Mouse (Mus musculus) heart, embryonic 12.5 days (tissue): ENCODE measurements around the gene 9430097D07Rik. TPM values are rescaled to one million over a fixed set of nuclear protein-coding genes. Genes with fewer than 3 reads are reported as not detected.

Experiments used
- ATAC-seq: fragments of 200-750 bp; cut with Nextera tagmentation; 2 replicates; pipeline ENCODE4 v1.8.0; 2017; ENCODE audit warnings: moderate TSS enrichment, moderate library complexity; ENCODE audit not compliant: insufficient number of reproducible peaks, low FRiP score
- H3K27ac ChIP-seq: fragments of 300-500 bp; sonication (generic); 2 replicates; pipeline ENCODE4 v1.5.1; 2016; ENCODE audit warnings: mild to moderate bottlenecking, moderate library complexity; ENCODE audit not compliant: poor library complexity, severe bottlenecking
- H3K27me3 ChIP-seq: fragments of 300-500 bp; sonication (generic); replicated peaks from 2 replicates; pipeline ENCODE4 v1.6.1; 2016; ENCODE audit warnings: mild to moderate bottlenecking, moderate library complexity
- H3K36me3 ChIP-seq: fragments of 300-500 bp; sonication (generic); 2 replicates; pipeline ENCODE4 v1.6.1; 2016; ENCODE audit warnings: mild to moderate bottlenecking, moderate library complexity
- H3K4me1 ChIP-seq: fragments of 300-500 bp; sonication (generic); replicated peaks from 2 replicates; pipeline ENCODE4 v1.6.1; 2016; ENCODE audit warnings: mild to moderate bottlenecking
- H3K4me2 ChIP-seq: fragments of 300-500 bp; sonication (generic); 2 replicates; pipeline ENCODE4 v1.6.1; 2016; ENCODE audit warnings: mild to moderate bottlenecking, moderate library complexity
- H3K4me3 ChIP-seq: fragments of 300-500 bp; sonication (generic); 2 replicates; pipeline ENCODE4 v1.5.1; 2016; ENCODE audit warnings: mild to moderate bottlenecking
- H3K9ac ChIP-seq: fragments of 300-500 bp; sonication (generic); 2 replicates; pipeline ENCODE4 v1.6.1; 2016; ENCODE audit warnings: mild to moderate bottlenecking, moderate library complexity
- H3K9me3 ChIP-seq: fragments of 300-500 bp; sonication (generic); replicated peaks from 2 replicates; pipeline ENCODE4 v1.6.1; 2016; ENCODE audit warnings: mild to moderate bottlenecking, moderate library complexity
- WGBS: fragments of 180-500 bp; shearing (Covaris S2); methylation state at CpG from one replicate; pipeline ENCODE4 v1.1.7; 2016; 5-methylcytosine and 5-hydroxymethylcytosine counted together
- polyA plus RNA-seq: library from polyadenylated mRNA; unstranded; fragments of >200 nt; fragmentation: Nextera tagmentation; extraction: Ambion mirVana; gene quantifications from 2 replicates; pipeline ENCODE4 v1.2.1, GENCODE M21; 2016

Gene 9430097D07Rik
- polyA plus RNA-seq, 1 experiment from 2014 or later, result 0.18 TPM

GRCm38 (mm10) chr2:32596725-32597124 is 21.2 kb upstream of the 9430097D07Rik start:
- Histone ChIP-seq H3K4me2 (no peak overlapping the region), H3K4me3 (no peak overlapping the region), H3K9ac (no peak overlapping the region), H3K4me1 (peaks cover 6% of the 10 kb centered on the region), H3K9me3 (no peaks in the 10 kb centered on the region), H3K27me3 (no peaks in the 10 kb centered on the region), H3K36me3 (peaks cover 70% of the 10 kb centered on the region), H3K27ac (no peak overlapping the region)
- 91% methylated on average over 13 of the region's 13 CpGs for WGBS
- no peak for ATAC-seq

DNA sequence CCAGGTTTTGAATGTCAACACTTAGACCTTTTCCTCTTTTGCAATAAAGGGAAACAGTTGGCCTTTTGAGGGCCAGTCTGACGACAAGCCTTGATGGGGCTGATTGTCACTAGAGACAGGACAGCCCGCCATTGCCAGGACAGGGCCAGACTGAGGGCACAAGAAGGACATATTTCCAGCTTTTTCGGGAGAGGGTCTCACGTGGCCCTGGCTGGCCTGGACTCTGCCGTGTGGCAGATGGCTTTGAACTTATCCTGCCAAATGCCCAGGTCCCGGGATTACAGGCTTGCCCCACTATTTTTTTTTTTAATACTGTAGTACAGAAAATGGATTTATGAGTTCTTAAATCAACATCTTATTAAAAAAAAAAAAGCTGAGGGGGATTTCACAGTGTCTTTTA is 15.8 kb upstream of the 9430097D07Rik start:
- Histone ChIP-seq H3K36me3 (peaks cover 57% of the 10 kb centered on the region), H3K9ac (no peak overlapping the region), H3K4me2 (no peak overlapping the region), H3K9me3 (no peaks in the 10 kb centered on the region), H3K4me1 (peaks cover 38% of the 10 kb centered on the region), H3K27me3 (no peaks in the 10 kb centered on the region), H3K27ac (no peak overlapping the region), H3K4me3 (no peak overlapping the region)
- WGBS, result 70% methylated on average over 6 of the region's 6 CpGs
- no peak for ATAC-seq

DNA sequence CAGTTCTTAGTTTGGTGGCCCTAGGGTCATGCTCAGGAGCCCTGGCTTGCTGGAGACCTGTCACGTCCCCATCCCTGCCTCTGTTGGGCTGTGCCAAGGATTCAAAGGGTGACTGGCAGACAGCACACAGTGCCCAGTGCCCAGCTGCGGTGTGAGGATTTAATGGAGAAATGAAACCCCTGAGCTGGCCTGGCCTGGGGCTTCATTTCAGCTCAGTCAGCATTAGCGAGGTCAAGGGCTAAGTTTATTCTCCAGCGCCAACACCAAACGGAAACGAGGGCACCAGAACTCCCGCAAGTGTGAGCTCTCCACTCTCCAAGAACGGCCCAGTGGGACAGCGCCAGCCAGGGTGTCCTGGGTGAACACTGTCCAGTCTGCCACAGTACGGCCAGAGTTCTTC is 14.7 kb upstream of the 9430097D07Rik start:
- no peak overlapping the region for H3K27ac ChIP-seq

DNA sequence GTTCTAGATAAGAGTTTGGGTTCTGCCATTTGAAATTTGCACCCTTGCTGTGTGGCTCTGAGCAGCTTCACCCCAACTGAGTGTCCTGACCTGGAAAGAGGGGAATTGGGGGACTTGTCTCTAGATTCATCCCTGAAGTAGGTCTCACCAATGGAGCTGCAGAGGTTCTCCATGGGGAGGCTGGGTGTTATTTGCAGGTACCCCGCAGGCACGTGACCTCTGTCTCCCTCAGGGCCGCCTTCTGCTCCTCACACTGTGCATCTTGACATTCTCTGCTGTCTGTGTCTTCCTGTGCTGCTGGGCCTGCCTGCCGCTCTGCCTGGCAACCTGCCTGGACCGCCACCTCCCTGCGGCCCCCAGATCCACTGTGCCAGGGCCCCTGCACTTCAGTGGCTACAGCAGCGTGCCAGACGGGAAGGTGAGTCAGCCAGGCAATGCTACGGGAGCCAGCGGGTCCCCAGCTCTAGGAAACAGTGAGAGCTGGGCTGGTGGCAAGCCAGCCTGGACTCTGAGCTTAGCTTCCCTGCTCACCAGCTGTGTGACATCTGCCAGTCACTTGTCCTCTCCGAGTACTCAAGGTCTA is 13.8 kb upstream of the 9430097D07Rik start:
- 45% methylated on average over 11 of the region's 11 CpGs for whole genome bisulfite sequencing
- H3K9me3 ChIP-seq, result no peaks in the 10 kb centered on the region
- H3K36me3 ChIP-seq, result peaks cover 37% of the 10 kb centered on the region
- H3K4me1 ChIP-seq, result peaks cover 38% of the 10 kb centered on the region
- H3K27me3 ChIP-seq, result no peaks in the 10 kb centered on the region
- ATAC-seq, result no peak
- H3K27ac ChIP-seq, result peak overlapping the region; percentile 63
- 0 out of 2 replicates have a peak overlapping the region, but pooled peaks have one; percentile 1 for H3K4me3 ChIP-seq
- H3K9ac ChIP-seq, result 0 out of 2 replicates have a peak overlapping the region, but pooled peaks have one; percentile 44
- peak overlapping the region; percentile 86 for H3K4me2 ChIP-seq

More for the DNA sequence above, 14.7 kb upstream of the 9430097D07Rik start:
- Histone ChIP-seq H3K9ac (no peak overlapping the region), H3K4me1 (peaks cover 38% of the 10 kb centered on the region), H3K36me3 (peaks cover 47% of the 10 kb centered on the region), H3K4me2 (no peak overlapping the region), H3K9me3 (no peaks in the 10 kb centered on the region), H3K4me3 (no peak overlapping the region), H3K27me3 (no peaks in the 10 kb centered on the region)
- ATAC-seq, result no peak
- WGBS, result 82% methylated on average over 10 of the region's 10 CpGs

DNA sequence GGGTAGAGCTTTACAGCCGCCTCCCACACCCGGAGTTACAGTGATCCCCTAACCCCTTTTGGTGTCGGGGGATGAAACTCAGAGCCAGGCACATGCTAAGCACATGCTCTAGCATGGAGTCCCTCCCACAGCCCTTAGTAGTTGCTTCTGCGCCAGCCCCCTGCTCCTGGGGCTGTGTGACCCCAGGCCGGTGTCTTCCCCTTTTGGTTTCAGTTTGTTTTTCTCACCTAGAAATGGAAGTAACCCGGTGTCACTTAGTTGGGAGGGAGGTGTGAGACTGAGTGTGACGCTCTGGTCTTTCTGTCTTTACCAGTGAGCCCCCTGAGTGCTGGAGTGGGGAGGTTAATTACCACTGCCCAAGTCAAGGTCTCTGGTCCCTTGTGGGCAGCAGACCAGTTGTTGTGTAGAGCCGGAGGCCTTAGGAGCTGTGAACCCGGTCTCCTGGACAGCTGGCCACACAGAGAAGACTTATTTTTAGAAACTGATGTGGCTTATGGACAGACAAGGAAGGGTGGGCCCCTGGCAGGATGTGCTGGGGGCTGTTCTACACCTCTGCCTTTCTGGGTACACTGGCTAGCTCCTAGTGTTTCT is 12.3 kb upstream of the 9430097D07Rik start:
- Histone ChIP-seq H3K36me3 (peaks cover 25% of the 10 kb centered on the region), H3K9me3 (no peaks in the 10 kb centered on the region), H3K4me1 (peaks cover 43% of the 10 kb centered on the region), H3K4me3 (peak overlapping the region; percentile 75), H3K27me3 (no peaks in the 10 kb centered on the region), H3K27ac (peak overlapping the region; percentile 83), H3K9ac (peak overlapping the region; percentile 83), H3K4me2 (peak overlapping the region; percentile 86)
- ATAC-seq, result peak; percentile 6; the same call in 1 of the 2 replicates
- WGBS, result 8% methylated on average over 9 of the region's 9 CpGs

DNA sequence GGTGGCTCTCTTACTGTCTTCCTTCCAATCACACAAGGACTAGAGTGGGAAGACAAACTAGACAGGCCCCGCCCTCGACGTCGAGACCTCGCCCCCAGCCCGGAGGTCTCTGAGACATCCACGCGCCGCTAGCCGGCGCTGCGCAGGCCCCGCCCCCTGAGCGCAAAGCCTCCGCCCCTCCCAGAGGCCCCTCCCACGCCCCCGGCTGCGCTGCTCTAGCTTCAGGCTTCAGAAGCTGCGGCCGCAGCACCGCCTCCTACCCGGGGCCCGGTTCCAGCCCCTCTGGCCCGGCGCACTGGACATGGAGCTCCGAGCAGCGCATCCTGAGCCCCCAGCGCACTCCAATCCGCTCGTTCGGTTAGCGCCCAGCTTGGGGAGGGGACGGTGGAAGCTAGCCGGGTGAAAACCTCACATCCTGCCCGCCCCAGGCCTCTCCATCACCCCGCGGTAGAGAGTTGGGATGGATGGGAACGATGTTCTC is 11.4 kb upstream of the 9430097D07Rik start, which contains the start of gene St6galnac4:
St6galnac4 (plus strand) TSS at position 225 of the 481 bp plus-strand sequence.
- Histone ChIP-seq H3K4me2 (peak within 1 kb of the TSS; percentile 86), H3K4me1 (peaks cover 44% of the 10 kb centered on the region), H3K9ac (peak within 1 kb of the TSS; percentile 83), H3K27me3 (no peaks in the 10 kb centered on the region), H3K27ac (peak within 1 kb of the TSS; percentile 83), H3K9me3 (no peaks in the 10 kb centered on the region), H3K36me3 (peaks cover 16% of the 10 kb centered on the region), H3K4me3 (peak within 1 kb of the TSS; percentile 75)
- under 1% methylated on average over 38 of the region's 38 CpGs for WGBS
- peak; percentile 90 for ATAC-seq

- H3K4me2 ChIP-seq, result no peak overlapping the region
- 76% methylated on average over 7 of the region's 7 CpGs for WGBS
- ATAC-seq, result no peak
- H3K27me3 ChIP-seq, result peaks cover 7% of the 10 kb centered on the region; the same call in 1 of the 2 replicates
- no peak overlapping the region for H3K9ac ChIP-seq
- no peak overlapping the region for H3K4me3 ChIP-seq
- H3K4me1 ChIP-seq, result peaks cover 43% of the 10 kb centered on the region
- no peak overlapping the region for H3K27ac ChIP-seq
- H3K36me3 ChIP-seq, result peaks cover 6% of the 10 kb centered on the region
- no peaks in the 10 kb centered on the region for H3K9me3 ChIP-seq
Observed at GRCm38 (mm10) chr2:32585149-32585714, 9.7 kb upstream of the 9430097D07Rik start.

GRCm38 (mm10) chr2:32582830-32583799 is 7.6 kb upstream of the 9430097D07Rik start:
- H3K4me2 ChIP-seq, result peak overlapping the region; percentile 69
- ATAC-seq, result peak; percentile 74
- H3K4me1 ChIP-seq, result peaks cover 21% of the 10 kb centered on the region
- peak overlapping the region; percentile 41; the same call in 1 of the 2 replicates for H3K9ac ChIP-seq
- H3K9me3 ChIP-seq, result no peaks in the 10 kb centered on the region
- H3K36me3 ChIP-seq, result no peaks in the 10 kb centered on the region
- H3K27ac ChIP-seq, result no peak overlapping the region
- peaks cover 28% of the 10 kb centered on the region for H3K27me3 ChIP-seq
- 13% methylated on average over 37 of the region's 37 CpGs for WGBS
- H3K4me3 ChIP-seq, result peak overlapping the region; percentile 30

GRCm38 (mm10) chr2:32581450-32582095 is 6.1 kb upstream of the 9430097D07Rik start:
- no peak overlapping the region for H3K9ac ChIP-seq
- no peak overlapping the region for H3K27ac ChIP-seq
- peak overlapping the region; percentile 27 for H3K4me3 ChIP-seq
- peak overlapping the region; percentile 41 for H3K4me2 ChIP-seq
- H3K9me3 ChIP-seq, result no peaks in the 10 kb centered on the region
- no peak for ATAC-seq
- WGBS, result 34% methylated on average over 19 of the region's 19 CpGs
- H3K27me3 ChIP-seq, result peaks cover 44% of the 10 kb centered on the region
- no peaks in the 10 kb centered on the region for H3K36me3 ChIP-seq
- H3K4me1 ChIP-seq, result peaks cover 10% of the 10 kb centered on the region; the same call in 1 of the 2 replicates
